Comparison of ENCODE assay signal across 8 mouse cellular contexts in the genomic region with DNA sequence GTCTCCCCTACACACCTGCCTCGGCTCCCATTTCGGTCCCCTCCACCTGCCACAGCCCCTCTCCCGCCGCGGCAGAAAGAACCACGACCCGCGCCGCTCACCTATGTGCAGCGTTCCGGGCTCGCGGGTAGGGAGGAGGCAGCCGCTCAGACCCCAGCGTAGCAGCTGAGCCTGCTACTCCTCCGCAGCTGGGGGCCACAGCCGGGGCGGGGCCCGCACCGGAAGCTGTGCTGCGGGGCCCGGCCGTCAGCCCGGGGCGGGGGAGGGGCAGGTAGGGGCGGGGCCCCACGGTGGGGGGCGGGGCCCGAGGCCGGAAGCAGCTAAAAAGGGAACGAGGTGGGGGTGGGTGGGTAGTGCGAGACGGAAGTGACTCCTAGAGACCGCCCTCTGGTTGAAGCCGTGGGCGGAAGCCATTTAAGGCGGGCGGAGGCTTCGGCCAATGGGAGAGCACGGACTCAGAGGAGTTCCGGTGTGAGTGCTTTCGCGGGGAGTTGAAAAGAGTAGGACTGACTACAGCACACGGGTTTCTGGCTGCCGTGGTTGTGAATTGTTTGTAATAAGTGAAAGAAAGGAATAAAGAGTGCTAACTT. TPM values are rescaled to one million over a fixed set of nuclear protein-coding genes. Genes with fewer than 3 reads are reported as not detected.
DNase-seq lines count a peak whose midpoint lies in the region; ATAC-seq and TF ChIP-seq lines count a peak whose summit lies in the region.

Arid3b (minus strand) TSS at position 213 of the 590 bp plus-strand sequence.

- peak within 1 kb of the TSS; percentile 81 to 82 for H3K4me3 ChIP-seq in MEL (ENCODE audit: control insufficient read depth in 1 of 2, insufficient read depth in 1 of 2, low read depth in 2 of 2, low read length in 2 of 2)
- H3K4me3 ChIP-seq in cerebellum, adult 2 months (replicated peaks; ENCODE audit: insufficient read depth, low read depth, low read length) = peak within 1 kb of the TSS; percentile 75
- H3K4me3 ChIP-seq in forebrain, postnatal 0 days (ENCODE audit: low read depth, low read length) = peak within 1 kb of the TSS; percentile 80
- H3K4me3 ChIP-seq in lung, embryonic 16.5 days (ENCODE audit: low read length) = peak within 1 kb of the TSS; percentile 82

- H3K9ac ChIP-seq in MEL (ENCODE audit: control insufficient read depth, low read depth, low read length, poor library complexity, severe bottlenecking) = peak within 1 kb of the TSS; percentile 73
- peak within 1 kb of the TSS; percentile 67 for H3K9ac ChIP-seq in forebrain, postnatal 0 days
- H3K9ac ChIP-seq in lung, embryonic 16.5 days (ENCODE audit: low read length) = peak within 1 kb of the TSS; percentile 73

- H3K36me3 ChIP-seq in MEL (ENCODE audit: control insufficient read depth in 1 of 2, insufficient read depth in 2 of 2, low read length in 2 of 2) = peaks cover 0 to 47% of the 10 kb centered on the region in 2 experiments; a peak in 2 of 4 replicates
- H3K36me3 ChIP-seq in forebrain, postnatal 0 days (ENCODE audit: insufficient read depth) = no peaks in the 10 kb centered on the region
- H3K36me3 ChIP-seq in lung, embryonic 16.5 days (ENCODE audit: control insufficient read depth, insufficient read depth, low read length) = no peaks in the 10 kb centered on the region

- H3K27ac ChIP-seq in MEL (ENCODE audit: control insufficient read depth, low read depth, low read length) = no peak within 1 kb of the TSS
- H3K27ac ChIP-seq in cerebellum, adult 2 months (ENCODE audit: insufficient read depth, low read length) = peak within 1 kb of the TSS; percentile 21; the same call in 1 of the 2 replicates
- peak within 1 kb of the TSS; percentile 51; the same call in 1 of the 2 replicates for H3K27ac ChIP-seq in forebrain, postnatal 0 days (ENCODE audit: low read depth, low read length)
- H3K27ac ChIP-seq in lung, embryonic 16.5 days (ENCODE audit: low read length) = no peak within 1 kb of the TSS

- 1% methylated on average over 42 of the region's 45 CpGs for WGBS in cerebellum, adult 2 months
- WGBS in forebrain, postnatal 0 days = 3% methylated on average over 44 of the region's 45 CpGs
- WGBS in lung, embryonic 16.5 days = under 1% methylated on average over 37 of the region's 45 CpGs

- no peaks in the 10 kb centered on the region for H3K9me3 ChIP-seq in MEL (replicated peaks; ENCODE audit: insufficient read depth, low read length)
- no peaks in the 10 kb centered on the region for H3K9me3 ChIP-seq in forebrain, postnatal 0 days (ENCODE audit: low read length)
- no peaks in the 10 kb centered on the region for H3K9me3 ChIP-seq in lung, embryonic 16.5 days (ENCODE audit: control insufficient read depth, low read length)

- H3K27me3 ChIP-seq in MEL (ENCODE audit: control insufficient read depth in 1 of 2, insufficient read depth in 2 of 2, low read length in 2 of 2) = no peaks in the 10 kb centered on the region
- H3K27me3 ChIP-seq in cerebellum, adult 2 months (ENCODE audit: control insufficient read depth, insufficient read depth, low read length) = no peaks in the 10 kb centered on the region
- H3K27me3 ChIP-seq in forebrain, postnatal 0 days (ENCODE audit: insufficient read depth, low read length) = no peaks in the 10 kb centered on the region
- peaks cover 9% of the 10 kb centered on the region for H3K27me3 ChIP-seq in lung, embryonic 16.5 days (ENCODE audit: control insufficient read depth, insufficient read depth, low read depth, low read length)

- peaks cover 1% of the 10 kb centered on the region; the same call in 1 of the 2 replicates for H3K79me2 ChIP-seq in MEL (ENCODE audit: control insufficient read depth, insufficient read depth, low read length, poor library complexity)

- ATAC-seq in forebrain, postnatal 0 days = peak; percentile 100
- ATAC-seq in hematopoietic stem cell, adult 5-6 weeks (replicated peaks in 1 of 2; ENCODE audit: insufficient read depth in 1 of 2, low FRiP score in 2 of 2, low TSS enrichment in 1 of 2, low read depth in 1 of 2, poor library complexity in 2 of 2, severe bottlenecking in 2 of 2) = peak; percentile 99 to 100
- ATAC-seq in lung, embryonic 16.5 days (ENCODE audit: low read depth) = peak; percentile 99

- H3K4me2 ChIP-seq in forebrain, postnatal 0 days (ENCODE audit: low read depth) = peak within 1 kb of the TSS; percentile 61
- peak within 1 kb of the TSS; percentile 83 for H3K4me2 ChIP-seq in lung, embryonic 16.5 days (ENCODE audit: low read depth, low read length)

- peak; percentile 98 for DNase-seq in MEL (ENCODE audit: low read depth, low spot score)
- peak; percentile 91 to 95 for DNase-seq in cerebellum, adult 2 months
- peak; percentile 98 for DNase-seq in forebrain, postnatal 0 days
- DNase-seq in layer of hippocampus, adult 9-10 months (ENCODE audit: low spot score) = peak; percentile 75
- DNase-seq in ovary, postnatal 10 days (ENCODE audit: low spot score) = peak; percentile 64
- peak; percentile 91 to 94 for DNase-seq in thymus, postnatal 10 days (ENCODE audit: low spot score in 2 of 2)

- TF ChIP-seq EP300 in MEL (IDR thresholded peaks at IDR 0.05; ENCODE audit: low read depth in 1 of 2, low read length in 2 of 2) = 0 out of 4 replicates have a peak, but pooled peaks of 1 of the 2 experiments have one; percentile 37

- no peak for TF ChIP-seq CTCF in MEL (IDR thresholded peaks at IDR 0.05 in 2 of 3, conservative IDR thresholded peaks at IDR 0.05 in 1 of 3; ENCODE audit: control insufficient read depth in 1 of 3, insufficient read depth in 1 of 3, low read depth in 2 of 3, low read length in 3 of 3, poor library complexity in 1 of 3, severe bottlenecking in 1 of 3)
- no peak for TF ChIP-seq CTCF in cerebellum, adult 2 months (IDR thresholded peaks at IDR 0.05; ENCODE audit: borderline replicate concordance, insufficient read depth, low read depth, low read length)
- no peak for TF ChIP-seq CTCF in forebrain, postnatal 0 days (IDR thresholded peaks at IDR 0.05; ENCODE audit: low read depth)

- H3K4me1 ChIP-seq in MEL (ENCODE audit: control insufficient read depth in 1 of 2, insufficient read depth in 2 of 2, low read length in 2 of 2) = peaks cover 17 to 37% of the 10 kb centered on the region in 2 experiments
- no peaks in the 10 kb centered on the region; the same call in 1 of the 2 replicates for H3K4me1 ChIP-seq in cerebellum, adult 2 months (ENCODE audit: control insufficient read depth, insufficient read depth, low read length)
- H3K4me1 ChIP-seq in forebrain, postnatal 0 days (ENCODE audit: insufficient read depth) = peaks cover 10% of the 10 kb centered on the region; the same call in 1 of the 2 replicates
- peaks cover 10% of the 10 kb centered on the region for H3K4me1 ChIP-seq in lung, embryonic 16.5 days (replicated peaks; ENCODE audit: control insufficient read depth, insufficient read depth, low read length)

- peak; percentile 76 to 92; a peak in 3 of 4 replicates for TF ChIP-seq POLR2A in MEL (IDR thresholded peaks at IDR 0.05; ENCODE audit: control insufficient read depth in 1 of 2, insufficient read depth in 1 of 2, low read depth in 1 of 2, low read length in 2 of 2, poor library complexity in 1 of 2)
- peak; percentile 38 for TF ChIP-seq POLR2A in cerebellum, adult 2 months (IDR thresholded peaks at IDR 0.05; ENCODE audit: borderline replicate concordance, insufficient read depth, low read length)

- no peak for TF ChIP-seq RAD21 in MEL (IDR thresholded peaks at IDR 0.05; ENCODE audit: low read depth, low read length)

TF ChIP-seq in MEL, 35 proteins besides CTCF, POLR2A, EP300 and RAD21 (continues in another document):
- TF ChIP-seq TAL1 (IDR thresholded peaks at IDR 0.05; ENCODE audit: low read length) (no peak), BHLHE40 (IDR thresholded peaks at IDR 0.05; ENCODE audit: borderline replicate concordance, low read depth, low read length) (0 out of 2 replicates have a peak, but pooled peaks have one; percentile 22), NRF1 (IDR thresholded peaks at IDR 0.05; ENCODE audit: insufficient read depth, low read depth, low read length, poor library complexity, severe bottlenecking) (0 out of 2 replicates have a peak, but pooled peaks have one; percentile 9), POLR2AphosphoS2 (IDR thresholded peaks at IDR 0.05; ENCODE audit: low read length) (peak; percentile 85), SIN3A (IDR thresholded peaks at IDR 0.05; ENCODE audit: low read length) (peak; percentile 85), GABPA (IDR thresholded peaks at IDR 0.05; ENCODE audit: low read depth, low read length) (no peak), NELFE (IDR thresholded peaks at IDR 0.05; ENCODE audit: low read depth, low read length) (peak; percentile 84), TCF12 (IDR thresholded peaks at IDR 0.05; ENCODE audit: low read depth, low read length) (peak; percentile 23; the same call in 1 of the 2 replicates), MAFK (IDR thresholded peaks at IDR 0.05; ENCODE audit: borderline replicate concordance, low read depth, low read length) (peak; percentile 27; the same call in 1 of the 2 replicates), KAT2A (conservative IDR thresholded peaks at IDR 0.05; ENCODE audit: low read depth, low read length) (peak; percentile 75), USF2 (IDR thresholded peaks at IDR 0.05; ENCODE audit: borderline replicate concordance in 1 of 2, insufficient read depth in 1 of 2, low read depth in 1 of 2, low read length in 2 of 2) (no peak), SMC3 (IDR thresholded peaks at IDR 0.05; ENCODE audit: low read depth, low read length) (no peak), MXI1 (IDR thresholded peaks at IDR 0.05; ENCODE audit: low read depth, low read length) (peak; percentile 69), HCFC1 (IDR thresholded peaks at IDR 0.05; ENCODE audit: low read depth, low read length) (peak; percentile 95), CHD2 (IDR thresholded peaks at IDR 0.05; ENCODE audit: low read length) (peak; percentile 62; the same call in 1 of the 2 replicates), ETS1 (IDR thresholded peaks at IDR 0.05; ENCODE audit: low read depth, low read length) (peak; percentile 78), E2F4 (IDR thresholded peaks at IDR 0.05; ENCODE audit: borderline replicate concordance, low read depth, low read length) (peak; percentile 90; the same call in 1 of the 2 replicates), ZMIZ1 (IDR thresholded peaks at IDR 0.05; ENCODE audit: low read depth, low read length) (peak; percentile 81), TBP (IDR thresholded peaks at IDR 0.05; ENCODE audit: low read depth, low read length) (peak; percentile 94)

RNA-seq across cellular contexts. Expression of gene Arid3b, which starts in this region (rescaled TPM):
- 2.1 and 2.3 TPM in 2 replicates for total RNA-seq in MEL (2012; rRNA removed)
- polyA plus RNA-seq in MEL (2012; ENCODE audit: insufficient read depth in 1 of 2, insufficient read length in 2 of 2, low read depth in 1 of 2, low replicate concordance in 2 of 2, missing spikeins in 1 of 2) = 1 to 10 TPM in 1 of 2 experiments, not detected in 1; 7.4 TPM
- 5.8 and 6.4 TPM in 2 replicates for polyA plus RNA-seq in cerebellum, adult 2 months (2012; rRNA removed)
- 4.7 and 5.5 TPM in 2 replicates for total RNA-seq in forebrain, postnatal 0 days (2014; rRNA removed)
- 3.1 and 3.8 TPM in 2 replicates for polyA plus RNA-seq in forebrain, postnatal 0 days (2015; fragmentation: Nextera tagmentation; extraction: Ambion mirVana)
- total RNA-seq in hematopoietic stem cell, adult 5-6 weeks (2017) = 4.6 and 8.6 TPM in 2 replicates
- polyA plus RNA-seq in lung, embryonic 16.5 days (2015; fragmentation: Nextera tagmentation; extraction: Ambion mirVana) = 4.3 and 4.9 TPM in 2 replicates

Comparison
In these comparisons a context has a peak if more than half of its experiments do, and no peak if none do; other contexts are left out.
1. H3K27ac ChIP-seq: peak in cerebellum, adult 2 months (single experiment) and forebrain, postnatal 0 days (single experiment); none in MEL (single experiment) and lung, embryonic 16.5 days (single experiment).
2. Peak in every context shown above with its lines, with median percentiles within 50 percentile points of each other: DNase-seq, H3K4me3 ChIP-seq, H3K9ac ChIP-seq and ATAC-seq.